Mouse (Mus musculus): Measurements from ENCODE around the gene Lysmd1.

- TF ChIP-seq POLR2A (IDR thresholded peaks at IDR 0.05; ENCODE audit: control insufficient read depth, low read depth, low read length) (no peak), CTCF (IDR thresholded peaks at IDR 0.05; ENCODE audit: control insufficient read depth, insufficient read depth, insufficient replicate concordance, low read depth, low read length) (no peak)
Observed at GRCm38 (mm10) chr3:95161618-95162344, 27.9 kb downstream of the Lysmd1 start.

Data from testis, adult 2 months (tissue).